Mouse (Mus musculus) kidney, adult 2 months (tissue): ENCODE measurements around the gene Ppp1r13b.

Source experiments
- CTCF ChIP-seq: fragments of 200-500 bp; conservative IDR thresholded peaks from 2 replicates; pipeline ENCODE4 v1.5.1; 2011; ENCODE audit warnings: low read depth, mild to moderate bottlenecking, control low read depth, low read length, moderate library complexity, mixed read lengths; ENCODE audit not compliant: insufficient read depth, insufficient read length
- POLR2A ChIP-seq: fragments of 200-500 bp; IDR thresholded peaks from one replicate; pipeline ENCODE4 v1.6.1; 2011; ENCODE audit warnings: low read depth, low read length, control low read depth

DNA sequence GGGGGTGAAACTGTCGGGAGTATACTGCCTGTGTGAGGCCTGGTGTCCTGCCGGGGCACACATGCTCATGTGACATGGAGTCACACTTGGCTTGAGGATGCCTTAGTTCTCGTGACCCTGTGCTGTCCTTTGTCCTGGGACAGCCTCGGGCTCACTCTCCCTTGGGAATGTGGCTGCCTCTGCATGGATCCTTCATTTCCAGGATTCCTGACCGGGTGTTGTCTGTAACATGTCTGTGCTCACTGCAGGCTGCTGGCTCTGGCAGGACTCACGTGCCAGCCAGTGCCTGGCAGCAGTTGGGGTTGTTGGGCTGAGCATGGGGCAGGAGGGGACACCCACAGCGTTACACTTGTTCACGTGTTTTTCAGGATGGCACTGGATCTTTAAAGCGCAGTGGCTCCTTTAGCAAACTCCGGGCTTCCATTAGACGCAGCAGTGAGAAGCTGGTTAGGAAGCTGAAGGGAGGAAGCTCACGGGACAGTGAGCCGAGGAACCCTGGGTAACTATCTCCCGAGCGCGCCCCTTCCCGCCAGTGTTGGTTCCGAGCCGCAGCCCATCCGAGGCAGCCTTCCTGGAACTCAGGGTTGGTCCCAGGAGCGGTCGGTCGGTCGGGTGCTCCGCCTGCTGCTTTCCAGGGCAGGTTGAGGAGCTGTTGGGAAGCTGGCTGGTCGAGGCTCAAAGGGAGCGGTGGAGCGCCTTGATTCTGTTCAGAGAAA lies 112.6 kb downstream of the Ppp1r13b start:
- no peak for TF ChIP-seq CTCF
- no peak for TF ChIP-seq POLR2A
